ENCODE assay signal across 23 mouse cellular contexts in the genomic region with DNA sequence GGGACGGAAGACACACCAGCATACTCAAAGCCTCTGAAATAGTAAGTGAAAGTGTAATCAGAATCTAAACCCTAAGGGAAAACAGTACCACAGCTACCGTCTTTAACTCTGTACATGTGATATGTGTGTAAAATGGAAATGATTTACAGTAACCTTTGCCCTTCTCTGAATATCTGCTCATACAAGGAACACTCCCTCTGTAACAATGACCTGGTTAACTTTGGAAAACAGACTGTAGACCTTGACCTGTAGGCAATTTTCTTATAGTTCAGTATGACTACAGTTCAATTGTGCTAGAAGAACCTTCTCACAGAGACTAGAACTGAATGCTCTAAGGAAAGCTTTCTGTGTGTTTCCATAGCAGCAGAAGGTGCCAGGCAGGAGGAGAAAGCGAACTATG.
DNase-seq lines count a peak whose midpoint lies in the region; ATAC-seq and TF ChIP-seq lines count a peak whose summit lies in the region.
"Had no signal": no experiment of that assay in that cellular context is flagged by ENCODE, and none has a peak within 500 bp of the region (broad histone marks: within the 10 kb centered on the region; RNA-seq: fewer than 3 reads in every experiment).

No protein-coding gene starts in this region.

- no peaks in the 10 kb centered on the region for H3K9me3 ChIP-seq in lung, embryonic 16.5 days (ENCODE audit: control insufficient read depth, low read length)
- no peaks in the 10 kb centered on the region for H3K9me3 ChIP-seq in intestine, postnatal 0 days (ENCODE audit: control insufficient read depth)
- H3K9me3 ChIP-seq in limb, embryonic 10.5 days (replicated peaks) = no peaks in the 10 kb centered on the region
- H3K9me3 ChIP-seq: embryonic facial prominence, embryonic 12.5 days; forebrain, embryonic 15.5 days; heart, embryonic 15.5 days; hindbrain, embryonic 10.5 days had no signal

- DNase-seq in kidney, adult 2 months = peak; percentile 44
- no peak for DNase-seq in kidney, adult 18-20 months
- DNase-seq in lung, postnatal 36 days = no peak
- no peak for DNase-seq in limb, embryonic 10.5 days (ENCODE audit: low spot score)
- DNase-seq in cerebellum, postnatal 14 days = no peak
- DNase-seq: adrenal gland, adult 2 months; adrenal gland, postnatal 25 days; cerebellum, adult 11 months; cerebellum, adult 8-10 months; cerebellum, postnatal 25 days; gastrocnemius, postnatal 10 days; heart, adult 2 months had no signal

- no peak overlapping the region for H3K4me3 ChIP-seq in kidney, adult 2 months (ENCODE audit: insufficient read depth, low read depth, low read length)
- H3K4me3 ChIP-seq in lung, embryonic 16.5 days (ENCODE audit: low read length) = no peak overlapping the region
- no peak overlapping the region for H3K4me3 ChIP-seq in intestine, postnatal 0 days (ENCODE audit: low read depth, low read length)
- H3K4me3 ChIP-seq in limb, embryonic 10.5 days = no peak overlapping the region
- H3K4me3 ChIP-seq: embryonic facial prominence, embryonic 12.5 days; forebrain, embryonic 15.5 days; heart, adult 2 months; heart, embryonic 15.5 days; hindbrain, embryonic 10.5 days had no signal

- H3K27ac ChIP-seq in kidney, adult 2 months (ENCODE audit: insufficient read depth, low read depth, low read length) = no peak overlapping the region; the same call in 1 of the 2 replicates
- peak overlapping the region; percentile 7; the same call in 1 of the 2 replicates for H3K27ac ChIP-seq in lung, embryonic 16.5 days (ENCODE audit: low read length)
- H3K27ac ChIP-seq in intestine, postnatal 0 days (ENCODE audit: low read depth, low read length) = no peak overlapping the region
- H3K27ac ChIP-seq in limb, embryonic 10.5 days = no peak overlapping the region
- H3K27ac ChIP-seq: embryonic facial prominence, embryonic 12.5 days; forebrain, embryonic 15.5 days; heart, adult 2 months; heart, embryonic 15.5 days; hindbrain, embryonic 10.5 days had no signal

- H3K4me2 ChIP-seq in lung, embryonic 16.5 days (ENCODE audit: low read depth, low read length) = no peak overlapping the region
- H3K4me2 ChIP-seq in intestine, postnatal 0 days (replicated peaks; ENCODE audit: low read depth) = 0 out of 2 replicates have a peak overlapping the region, but pooled peaks have one; percentile 24
- H3K4me2 ChIP-seq: embryonic facial prominence, embryonic 12.5 days; forebrain, embryonic 15.5 days; heart, embryonic 11.5 days; heart, embryonic 15.5 days had no signal

- WGBS in kidney, adult 2 months = 47% methylated on average over 3 of the region's 3 CpGs
- 69% methylated on average over 3 of the region's 3 CpGs for WGBS in lung, embryonic 16.5 days
- WGBS in intestine, postnatal 0 days = 55% methylated on average over 3 of the region's 3 CpGs
- 90% methylated on average over 3 of the region's 3 CpGs for WGBS in limb, embryonic 10.5 days

- ATAC-seq in lung, embryonic 16.5 days (ENCODE audit: low read depth) = no peak
- ATAC-seq in intestine, postnatal 0 days = peak; percentile 94
- ATAC-seq: activated CD4-positive, CD25-positive, alpha-beta regulatory T cell, adult 4 months; forebrain, embryonic 15.5 days; hindbrain, embryonic 16.5 days; Patski had no signal

- 0 out of 2 replicates have a peak, but pooled peaks cover 4% of the 10 kb centered on the region for H3K4me1 ChIP-seq in kidney, adult 2 months (ENCODE audit: control insufficient read depth, insufficient read depth, low read length)
- H3K4me1 ChIP-seq in lung, embryonic 16.5 days (replicated peaks; ENCODE audit: control insufficient read depth, insufficient read depth, low read length) = 0 out of 2 replicates have a peak, but pooled peaks cover 4% of the 10 kb centered on the region
- H3K4me1 ChIP-seq in intestine, postnatal 0 days (replicated peaks; ENCODE audit: control insufficient read depth, insufficient read depth, low read length) = no peaks in the 10 kb centered on the region
- H3K4me1 ChIP-seq in limb, embryonic 10.5 days = no peaks in the 10 kb centered on the region
- H3K4me1 ChIP-seq: heart, embryonic 15.5 days had no signal

- H3K36me3 ChIP-seq in kidney, adult 2 months (ENCODE audit: control insufficient read depth, insufficient read depth, low read length) = no peaks in the 10 kb centered on the region
- H3K36me3 ChIP-seq in lung, embryonic 16.5 days (ENCODE audit: control insufficient read depth, insufficient read depth, low read length) = no peaks in the 10 kb centered on the region
- H3K36me3 ChIP-seq in intestine, postnatal 0 days (ENCODE audit: control insufficient read depth, insufficient read depth) = no peaks in the 10 kb centered on the region
- H3K36me3 ChIP-seq in limb, embryonic 10.5 days = no peaks in the 10 kb centered on the region
- H3K36me3 ChIP-seq: embryonic facial prominence, embryonic 12.5 days; heart, embryonic 15.5 days; hindbrain, embryonic 10.5 days had no signal

- TF ChIP-seq POLR2A in kidney, adult 2 months (IDR thresholded peaks at IDR 0.05; ENCODE audit: low read depth, low read length) = no peak

- H3K9ac ChIP-seq in lung, embryonic 16.5 days (ENCODE audit: low read length) = no peak overlapping the region
- H3K9ac ChIP-seq in intestine, postnatal 0 days (ENCODE audit: low read depth, low read length) = no peak overlapping the region
- H3K9ac ChIP-seq: embryonic facial prominence, embryonic 12.5 days; forebrain, embryonic 15.5 days; heart, embryonic 15.5 days had no signal

- TF ChIP-seq CTCF in kidney, adult 2 months (conservative IDR thresholded peaks at IDR 0.05; ENCODE audit: insufficient read depth, insufficient read length, low read depth, low read length) = no peak
- TF ChIP-seq CTCF in intestine, postnatal 0 days (IDR thresholded peaks at IDR 0.05; ENCODE audit: low read depth) = no peak

- no peaks in the 10 kb centered on the region for H3K27me3 ChIP-seq in kidney, adult 2 months (replicated peaks; ENCODE audit: control insufficient read depth, insufficient read depth, low read length)
- no peaks in the 10 kb centered on the region for H3K27me3 ChIP-seq in lung, embryonic 16.5 days (ENCODE audit: control insufficient read depth, insufficient read depth, low read depth, low read length)
- no peaks in the 10 kb centered on the region for H3K27me3 ChIP-seq in intestine, postnatal 0 days (replicated peaks; ENCODE audit: control insufficient read depth, insufficient read depth, low read length)
- H3K27me3 ChIP-seq in limb, embryonic 10.5 days (ENCODE audit: low read depth, poor library complexity, severe bottlenecking) = no peaks in the 10 kb centered on the region
- H3K27me3 ChIP-seq: CH12.LX; embryonic facial prominence, embryonic 12.5 days; forebrain, embryonic 15.5 days; heart, embryonic 15.5 days; Patski had no signal
